Mouse (Mus musculus): Measurements from ENCODE around the gene Usf2. TPM values are rescaled to one million over a fixed set of nuclear protein-coding genes. Genes with fewer than 3 reads are reported as not detected.
A peak's percentile ranks its signal among the peaks of the same experiment; 100 is the strongest.

Gene Usf2
- polyA plus RNA-seq (2012; ENCODE audit: insufficient read depth, insufficient read length, missing spikeins): 66.8 and 103 TPM in 2 replicates

- peaks cover 11% of the 10 kb centered on the region for H3K4me1 ChIP-seq (ENCODE audit: control insufficient read depth, insufficient read depth, insufficient read length, low read length)
- H3K4me3 ChIP-seq (ENCODE audit: insufficient read depth, low read depth, low read length): peak within 1 kb of the TSS; percentile 100
- H3K27ac ChIP-seq (replicated peaks; ENCODE audit: low read depth, low read length): peak within 1 kb of the TSS; percentile 100
Observed at GRCm38 (mm10) chr7:30956756-30957366, at the start of gene Usf2. Usf2 (minus strand) TSS chr7:30956803.

DNA sequence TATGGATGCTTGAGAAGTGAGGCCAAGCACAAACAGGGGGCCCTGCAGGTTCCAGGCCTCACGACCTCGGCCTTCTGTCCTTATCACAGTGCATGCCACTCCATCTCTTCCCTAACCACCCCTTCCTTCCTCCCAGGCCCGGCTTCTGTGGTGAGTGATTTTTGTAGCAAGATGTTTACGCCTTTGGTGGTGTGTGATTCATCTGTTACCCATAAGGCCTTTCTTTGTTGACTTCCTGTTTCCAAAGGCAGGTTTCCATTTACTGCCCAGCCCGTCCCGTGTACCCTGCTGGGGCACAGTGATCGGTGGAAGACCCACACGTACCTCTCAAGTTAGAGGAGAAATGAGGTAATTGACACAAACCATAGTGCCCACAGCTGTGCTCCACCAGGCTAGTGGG, 46.0 kb upstream of the Usf2 start:
- H3K27ac ChIP-seq (replicated peaks; ENCODE audit: low read depth, low read length): peak overlapping the region; percentile 82
- H3K4me1 ChIP-seq (ENCODE audit: control insufficient read depth, insufficient read depth, insufficient read length, low read length): peaks cover 5% of the 10 kb centered on the region
- 0 out of 2 replicates have a peak overlapping the region, but pooled peaks have one; percentile 2 for H3K4me3 ChIP-seq (ENCODE audit: insufficient read depth, low read depth, low read length)

GRCm38 (mm10) chr7:31000505-31001020, 44.0 kb upstream of the Usf2 start:
- H3K4me3 ChIP-seq (ENCODE audit: insufficient read depth, low read depth, low read length): no peak overlapping the region
- H3K4me1 ChIP-seq (ENCODE audit: control insufficient read depth, insufficient read depth, insufficient read length, low read length): peaks cover 5% of the 10 kb centered on the region
- H3K27ac ChIP-seq (replicated peaks; ENCODE audit: low read depth, low read length): no peak overlapping the region

- Histone ChIP-seq H3K4me3 (ENCODE audit: insufficient read depth, low read depth, low read length) (no peak overlapping the region), H3K4me1 (ENCODE audit: control insufficient read depth, insufficient read depth, insufficient read length, low read length) (peaks cover 2% of the 10 kb centered on the region; the same call in 1 of the 2 replicates), H3K27ac (replicated peaks; ENCODE audit: low read depth, low read length) (no peak overlapping the region)
Observed at GRCm38 (mm10) chr7:30996491-30996890, 39.9 kb upstream of the Usf2 start.

DNA sequence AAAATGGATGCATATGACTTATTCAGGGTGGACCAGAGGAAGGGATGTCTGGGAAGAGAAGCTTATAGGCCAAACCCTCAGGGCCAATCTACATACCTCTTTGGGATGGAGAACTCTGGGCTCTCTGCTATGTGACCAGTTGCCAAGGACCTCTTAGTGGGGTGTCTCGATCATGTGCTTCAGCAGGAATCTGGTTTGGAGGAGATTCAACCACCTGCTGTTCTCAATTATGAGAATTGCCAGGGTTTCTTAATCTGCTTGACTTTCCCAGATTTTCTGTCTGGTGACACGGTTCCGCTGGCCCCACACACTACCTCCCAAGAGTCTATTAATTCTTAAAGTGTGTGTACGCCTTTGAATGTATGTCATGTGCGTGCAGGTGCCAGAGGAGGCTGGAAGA, 37.4 kb upstream of the Usf2 start:
- no peak overlapping the region for H3K4me3 ChIP-seq (ENCODE audit: insufficient read depth, low read depth, low read length)
- H3K4me1 ChIP-seq (ENCODE audit: control insufficient read depth, insufficient read depth, insufficient read length, low read length): no peaks in the 10 kb centered on the region

DNA sequence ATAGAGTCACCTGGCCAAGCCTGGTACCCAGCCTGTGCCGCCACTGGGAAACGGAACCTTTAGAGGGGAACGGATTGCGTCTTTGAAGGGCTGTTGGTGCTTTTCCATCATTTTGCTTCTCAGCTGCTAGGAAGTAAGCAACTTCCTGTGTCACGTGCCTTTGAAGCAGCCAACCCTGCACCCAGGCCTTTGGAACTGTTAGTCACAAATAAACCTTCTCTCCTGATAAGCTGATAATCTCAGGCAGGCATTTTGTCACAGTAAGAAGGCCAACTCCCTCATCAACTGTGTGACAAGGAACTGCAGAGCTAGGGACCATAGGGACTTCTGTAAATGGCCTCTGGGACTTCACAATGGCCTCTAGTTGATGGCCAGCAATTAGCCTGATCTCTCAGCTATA, 35.5 kb upstream of the Usf2 start:
- no peaks in the 10 kb centered on the region for H3K4me1 ChIP-seq (ENCODE audit: control insufficient read depth, insufficient read depth, insufficient read length, low read length)
- no peak overlapping the region for H3K27ac ChIP-seq (replicated peaks; ENCODE audit: low read depth, low read length)
- no peak overlapping the region for H3K4me3 ChIP-seq (ENCODE audit: insufficient read depth, low read depth, low read length)

More for the DNA sequence above, 37.4 kb upstream of the Usf2 start:
- no peak overlapping the region for H3K27ac ChIP-seq (replicated peaks; ENCODE audit: low read depth, low read length)

DNA sequence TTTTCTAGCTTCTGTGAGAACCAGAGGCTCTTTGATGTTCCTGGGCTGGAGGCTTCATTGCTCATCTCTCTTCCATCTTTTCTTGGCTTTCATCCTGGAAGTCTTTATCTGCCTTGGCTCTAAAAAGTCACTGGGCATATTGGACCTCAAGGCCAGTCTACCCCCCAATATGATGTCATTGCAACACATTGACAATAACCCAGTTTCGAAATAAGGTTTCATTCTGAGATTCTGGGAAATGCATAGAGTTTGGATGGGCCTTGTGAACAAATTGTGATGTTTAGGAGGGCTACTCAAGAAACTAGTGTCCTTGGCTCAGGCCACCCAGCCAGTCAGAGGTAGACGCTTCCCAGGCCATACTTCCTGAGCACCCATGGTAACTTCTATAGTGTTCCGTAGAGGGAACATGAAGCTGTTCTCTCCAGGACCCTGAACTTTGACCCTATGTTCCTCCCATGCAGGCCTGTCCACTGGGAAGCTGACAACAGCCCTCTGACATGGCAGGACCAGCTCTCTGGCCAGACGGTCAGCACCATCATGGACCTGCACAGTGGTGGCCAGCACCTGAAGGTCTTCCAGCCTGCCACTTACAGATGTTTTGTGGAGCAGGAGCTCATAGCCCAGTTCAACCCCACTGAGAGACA, 32.0 kb upstream of the Usf2 start:
- Histone ChIP-seq H3K27ac (replicated peaks; ENCODE audit: low read depth, low read length) (no peak overlapping the region), H3K4me3 (ENCODE audit: insufficient read depth, low read depth, low read length) (no peak overlapping the region), H3K4me1 (ENCODE audit: control insufficient read depth, insufficient read depth, insufficient read length, low read length) (no peaks in the 10 kb centered on the region)

DNA sequence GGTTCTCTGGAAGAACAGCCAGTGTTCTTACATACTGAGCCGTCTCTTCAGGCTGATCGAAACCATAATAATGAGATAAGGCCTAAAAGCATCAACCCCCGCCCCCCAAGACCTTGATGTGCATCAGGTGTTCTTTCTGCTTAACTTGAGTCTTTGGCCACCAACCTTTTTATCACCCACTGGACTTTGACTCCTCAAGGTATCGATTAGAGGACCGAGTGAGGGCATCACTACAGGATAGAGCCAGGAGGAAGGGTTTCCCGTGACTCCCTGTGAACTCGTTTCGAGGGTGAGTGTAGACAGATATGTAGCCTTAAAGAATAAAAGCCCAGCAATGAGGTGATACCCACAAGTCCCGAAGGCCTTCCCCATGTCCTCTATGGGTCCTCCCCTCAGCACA, 28.8 kb upstream of the Usf2 start:
- no peaks in the 10 kb centered on the region for H3K4me1 ChIP-seq (ENCODE audit: control insufficient read depth, insufficient read depth, insufficient read length, low read length)
- no peak overlapping the region for H3K27ac ChIP-seq (replicated peaks; ENCODE audit: low read depth, low read length)
- no peak overlapping the region for H3K4me3 ChIP-seq (ENCODE audit: insufficient read depth, low read depth, low read length)

- H3K4me1 ChIP-seq (ENCODE audit: control insufficient read depth, insufficient read depth, insufficient read length, low read length): no peaks in the 10 kb centered on the region
- H3K4me3 ChIP-seq (ENCODE audit: insufficient read depth, low read depth, low read length): no peak overlapping the region
- no peak overlapping the region for H3K27ac ChIP-seq (replicated peaks; ENCODE audit: low read depth, low read length)
Observed at GRCm38 (mm10) chr7:30981703-30982102, 25.1 kb upstream of the Usf2 start.

GRCm38 (mm10) chr7:30973501-30974289, 17.1 kb upstream of the Usf2 start, which contains the start of gene Fam187b:
Fam187b (plus strand) TSS chr7:30973790.
- H3K4me1 ChIP-seq (ENCODE audit: control insufficient read depth, insufficient read depth, insufficient read length, low read length): no peaks in the 10 kb centered on the region
- H3K4me3 ChIP-seq (ENCODE audit: insufficient read depth, low read depth, low read length): peak within 1 kb of the TSS; percentile 77
- H3K27ac ChIP-seq (replicated peaks; ENCODE audit: low read depth, low read length): no peak within 1 kb of the TSS

GRCm38 (mm10) chr7:30973251-30973500, 16.6 kb upstream of the Usf2 start, which contains the start of gene Lsr:
Lsr (minus strand) TSS chr7:30973464.
- H3K27ac ChIP-seq (replicated peaks; ENCODE audit: low read depth, low read length): no peak within 1 kb of the TSS
- no peaks in the 10 kb centered on the region for H3K4me1 ChIP-seq (ENCODE audit: control insufficient read depth, insufficient read depth, insufficient read length, low read length)
- H3K4me3 ChIP-seq (ENCODE audit: insufficient read depth, low read depth, low read length): peak within 1 kb of the TSS; percentile 77

DNA sequence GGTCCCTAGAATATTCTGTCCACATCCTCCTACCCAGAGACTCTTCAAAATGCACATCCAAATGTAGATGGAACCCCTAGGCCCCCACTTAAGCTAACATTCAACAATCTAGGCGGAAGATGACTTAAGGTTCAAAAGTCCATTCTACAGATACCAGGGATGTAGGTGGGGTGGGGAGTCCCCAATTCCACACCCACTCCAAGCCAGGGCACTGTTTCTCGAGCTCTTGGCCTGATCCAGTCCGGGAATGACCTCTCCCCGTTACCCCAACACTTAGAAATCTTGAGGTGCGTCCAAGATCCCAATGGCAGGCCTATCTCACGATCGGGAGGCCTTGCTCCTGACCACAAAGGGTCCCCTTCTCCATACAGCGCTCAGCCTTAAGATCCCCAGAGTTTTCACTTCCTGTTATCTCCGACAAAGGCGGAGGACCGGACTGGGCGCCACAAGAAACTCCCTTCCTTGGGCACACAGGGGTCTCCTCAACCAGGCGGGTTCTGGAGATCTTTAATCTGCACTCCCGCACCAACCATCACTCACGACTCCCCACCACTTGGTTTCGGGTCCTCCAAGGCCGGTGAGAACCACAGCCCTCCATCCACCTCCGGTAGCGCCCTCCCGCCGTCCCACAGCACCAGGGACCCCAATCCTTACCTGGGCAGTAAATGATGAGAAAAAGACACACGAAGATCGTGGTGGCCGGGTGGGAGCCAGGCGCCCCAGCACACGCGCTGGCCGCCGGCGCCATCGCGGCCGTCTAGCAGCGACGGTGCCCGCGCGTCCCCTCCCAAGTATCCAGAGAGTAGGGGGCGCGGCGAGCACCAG, 16.0 kb upstream of the Usf2 start:
- no peak overlapping the region for H3K27ac ChIP-seq (replicated peaks; ENCODE audit: low read depth, low read length)

GRCm38 (mm10) chr7:30971901-30972300, 15.3 kb upstream of the Usf2 start:
- Histone ChIP-seq H3K4me1 (ENCODE audit: control insufficient read depth, insufficient read depth, insufficient read length, low read length) (no peaks in the 10 kb centered on the region), H3K4me3 (ENCODE audit: insufficient read depth, low read depth, low read length) (no peak overlapping the region), H3K27ac (replicated peaks; ENCODE audit: low read depth, low read length) (no peak overlapping the region)

More for the DNA sequence above, 16.0 kb upstream of the Usf2 start:
- Histone ChIP-seq H3K4me3 (ENCODE audit: insufficient read depth, low read depth, low read length) (peak overlapping the region; percentile 49), H3K4me1 (ENCODE audit: control insufficient read depth, insufficient read depth, insufficient read length, low read length) (no peaks in the 10 kb centered on the region)

DNA sequence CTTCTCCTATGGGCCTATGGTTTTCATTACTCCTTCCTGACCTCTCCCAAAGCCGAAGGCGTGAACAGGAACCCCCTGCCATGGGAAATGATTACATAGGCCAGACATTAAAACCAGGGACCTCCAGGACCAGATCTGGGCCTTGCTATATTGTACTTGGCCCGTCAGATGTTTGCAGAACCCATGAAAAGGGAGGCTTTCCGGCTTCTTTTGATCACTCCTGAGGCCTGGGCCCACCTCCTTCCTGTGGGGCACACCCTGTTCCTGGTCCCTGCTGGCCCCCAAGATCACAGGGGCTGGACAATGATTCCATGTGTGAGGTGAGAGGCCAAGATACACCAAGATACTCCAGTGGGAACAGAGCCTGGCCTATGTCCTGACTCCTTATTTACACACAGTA, 12.6 kb upstream of the Usf2 start:
- Histone ChIP-seq H3K27ac (replicated peaks; ENCODE audit: low read depth, low read length) (no peak overlapping the region), H3K4me1 (ENCODE audit: control insufficient read depth, insufficient read depth, insufficient read length, low read length) (no peaks in the 10 kb centered on the region), H3K4me3 (ENCODE audit: insufficient read depth, low read depth, low read length) (no peak overlapping the region)

DNA sequence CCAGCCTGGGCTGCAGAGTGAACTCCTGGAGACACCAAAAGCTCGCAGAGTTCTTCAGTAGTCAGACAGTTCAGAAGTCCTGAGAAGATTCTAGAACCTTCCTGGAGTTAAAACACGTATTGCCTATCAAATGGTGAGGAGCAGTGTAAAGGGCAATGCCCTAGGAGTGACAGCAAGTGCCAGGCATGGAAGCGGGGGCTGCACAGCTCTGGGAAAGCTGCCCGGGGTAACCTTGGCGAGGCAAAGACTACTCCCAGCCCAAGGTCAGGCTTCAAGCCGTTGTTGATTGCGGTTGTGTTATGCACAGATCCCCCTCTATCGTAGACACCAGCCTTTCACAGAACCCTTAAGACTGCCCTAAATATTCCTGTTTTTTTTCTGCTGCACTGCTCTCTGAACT, 12.0 kb upstream of the Usf2 start:
- H3K4me1 ChIP-seq (ENCODE audit: control insufficient read depth, insufficient read depth, insufficient read length, low read length): no peaks in the 10 kb centered on the region
- no peak overlapping the region for H3K27ac ChIP-seq (replicated peaks; ENCODE audit: low read depth, low read length)
- no peak overlapping the region for H3K4me3 ChIP-seq (ENCODE audit: insufficient read depth, low read depth, low read length)

Data from brown adipose tissue, adult 24 weeks (tissue).